Mouse (Mus musculus) ES-Bruce4 (cell line): ENCODE results near the gene Nod2. TPM values are rescaled to one million over a fixed set of nuclear protein-coding genes. Genes with fewer than 3 reads are reported as not detected.

Source experiments
- H3K27ac ChIP-seq: 2 replicates; pipeline ENCODE4 v1.5.1; 2012; ENCODE audit warnings: low read length, inconsistent platforms; ENCODE audit not compliant: insufficient read depth
- H3K27me3 ChIP-seq: 2 replicates; pipeline ENCODE4 v1.6.1; 2012; ENCODE audit warnings: mild to moderate bottlenecking, low read length, inconsistent platforms; ENCODE audit not compliant: control insufficient read depth, poor library complexity, insufficient read depth, severe bottlenecking
- H3K36me3 ChIP-seq: 2 replicates; pipeline ENCODE4 v1.6.1; 2012; ENCODE audit warnings: inconsistent platforms, mild to moderate bottlenecking, low read length, moderate library complexity; ENCODE audit not compliant: control insufficient read depth, poor library complexity, insufficient read depth, severe bottlenecking
- H3K4me1 ChIP-seq: one replicate; pipeline ENCODE4 v1.8.1; 2011; ENCODE audit warnings: low read length; ENCODE audit not compliant: control insufficient read depth, insufficient read depth
- H3K4me3 ChIP-seq: 2 replicates; pipeline ENCODE4 v1.5.1; 2011; ENCODE audit warnings: low read depth, mild to moderate bottlenecking, low read length
- H3K9ac ChIP-seq: 2 replicates; pipeline ENCODE4 v1.6.1; 2012; ENCODE audit warnings: low read depth, mild to moderate bottlenecking, inconsistent platforms; ENCODE audit not compliant: poor library complexity, severe bottlenecking
- H3K9me3 ChIP-seq: replicated peaks from 2 replicates; pipeline ENCODE4 v1.6.1; 2012; ENCODE audit warnings: mild to moderate bottlenecking, low read length, inconsistent platforms; ENCODE audit not compliant: control insufficient read depth, poor library complexity, insufficient read depth, severe bottlenecking
- CTCF ChIP-seq: IDR thresholded peaks from one replicate; pipeline ENCODE4 v1.8.1; 2011; ENCODE audit warnings: low read depth, low read length
- EP300 ChIP-seq: IDR thresholded peaks from 2 replicates; pipeline ENCODE4 v1.6.1; 2011; ENCODE audit warnings: low read depth, low read length; ENCODE audit not compliant: insufficient read depth
- POLR2A ChIP-seq: IDR thresholded peaks from one replicate; pipeline ENCODE4 v1.8.1; 2011; ENCODE audit warnings: low read length; ENCODE audit not compliant: insufficient read depth
- polyA plus RNA-seq: library from polyadenylated mRNA; stranded (reverse); fragments of >200 nt; gene quantifications from 2 replicates; pipeline ENCODE4 v1.2.4, GENCODE M21; 2011; ENCODE audit warnings: low read depth; ENCODE audit not compliant: missing spikeins, insufficient read depth, insufficient read length

Nod2 gene
- polyA plus RNA-seq, 1 experiment = 1.2 TPM

DNA sequence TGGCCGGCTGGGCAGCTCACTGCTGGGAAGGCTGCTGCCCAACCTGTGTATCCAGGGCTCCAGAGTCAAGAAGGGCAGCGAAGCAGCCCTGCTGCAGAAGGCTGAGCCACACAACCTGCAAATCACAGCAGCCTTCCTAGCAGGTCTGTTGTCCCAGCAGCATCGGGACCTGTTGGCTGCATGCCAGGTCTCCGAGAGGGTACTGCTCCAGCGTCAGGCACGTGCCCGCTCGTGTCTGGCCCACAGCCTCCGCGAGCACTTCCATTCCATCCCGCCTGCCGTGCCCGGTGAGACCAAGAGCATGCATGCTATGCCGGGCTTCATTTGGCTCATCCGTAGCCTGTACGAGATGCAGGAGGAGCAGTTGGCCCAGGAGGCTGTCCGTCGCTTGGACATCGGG is 17.8 kb downstream of the Nod2 start:
- no peak overlapping the region for H3K4me3 ChIP-seq
- TF ChIP-seq EP300 (no peak), POLR2A (no peak), CTCF (no peak)

DNA sequence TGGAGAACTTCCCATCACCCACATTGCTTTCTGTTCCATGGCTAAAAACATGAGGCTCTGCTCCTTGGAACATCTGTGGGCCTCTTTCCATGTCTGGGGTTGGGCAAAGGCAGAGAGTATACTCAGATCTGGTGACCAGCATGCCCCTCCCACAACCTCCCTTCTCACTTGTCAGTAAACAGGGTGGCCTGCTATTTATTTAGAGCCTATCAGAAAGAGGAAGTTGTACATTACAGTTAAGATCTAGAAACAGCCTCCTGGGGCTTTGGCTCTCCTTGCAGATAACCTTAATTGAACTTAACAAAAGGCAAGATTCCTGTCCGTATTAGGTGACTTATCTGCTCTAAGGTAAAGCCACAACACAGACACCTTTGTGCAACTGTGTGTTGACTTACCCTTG is 19.3 kb downstream of the Nod2 start:
- TF ChIP-seq CTCF = no peak
- TF ChIP-seq EP300 = no peak
- no peak overlapping the region for H3K27ac ChIP-seq
- no peaks in the 10 kb centered on the region for H3K27me3 ChIP-seq
- no peaks in the 10 kb centered on the region for H3K9me3 ChIP-seq
- no peaks in the 10 kb centered on the region for H3K36me3 ChIP-seq
- H3K4me3 ChIP-seq = no peak overlapping the region
- H3K4me1 ChIP-seq = no peaks in the 10 kb centered on the region
- H3K9ac ChIP-seq = no peak overlapping the region

More for the DNA sequence above, 17.8 kb downstream of the Nod2 start:
- no peaks in the 10 kb centered on the region for H3K4me1 ChIP-seq
- no peak overlapping the region for H3K27ac ChIP-seq
- H3K9me3 ChIP-seq = no peaks in the 10 kb centered on the region
- H3K36me3 ChIP-seq = no peaks in the 10 kb centered on the region
- no peak overlapping the region for H3K9ac ChIP-seq
- no peaks in the 10 kb centered on the region for H3K27me3 ChIP-seq

DNA sequence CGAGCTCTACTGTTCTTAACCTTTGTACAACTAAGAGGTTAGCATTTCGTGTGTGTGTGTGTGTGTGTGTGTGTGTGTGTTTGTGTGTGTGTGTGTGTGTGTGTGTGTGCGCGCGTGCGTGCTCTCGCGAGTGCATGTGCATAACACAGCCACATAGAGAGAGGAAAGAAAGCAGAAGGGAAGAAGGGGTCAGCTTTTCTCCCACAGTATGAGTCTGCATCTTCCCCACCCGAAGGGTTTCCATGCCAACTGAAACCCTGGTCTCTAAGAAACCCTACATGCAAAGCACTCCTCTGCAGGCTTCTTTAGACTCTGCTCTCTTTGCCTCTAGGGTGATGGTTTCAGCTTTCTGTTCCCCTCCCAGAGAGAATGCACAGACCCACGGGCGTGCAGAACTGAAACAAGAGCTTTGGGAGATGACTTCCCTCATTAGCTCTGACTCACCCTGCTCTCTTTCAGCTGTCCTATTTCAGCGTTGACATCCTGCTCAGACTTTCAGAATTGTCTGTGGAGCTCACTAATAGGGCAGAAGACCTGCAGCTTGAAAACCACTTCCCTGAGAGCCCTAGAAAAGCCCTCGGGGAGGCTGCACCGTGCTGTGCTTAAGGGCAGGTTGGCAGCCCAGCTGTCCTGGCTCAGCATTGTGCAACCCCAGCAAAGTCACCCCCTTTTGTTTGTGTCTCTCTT is 21.4 kb downstream of the Nod2 start:
- no peak overlapping the region for H3K27ac ChIP-seq
- H3K27me3 ChIP-seq = no peaks in the 10 kb centered on the region
- H3K4me3 ChIP-seq = no peak overlapping the region
- TF ChIP-seq EP300 (no peak), CTCF (no peak), POLR2A (no peak)
- H3K9ac ChIP-seq = no peak overlapping the region
- H3K9me3 ChIP-seq = no peaks in the 10 kb centered on the region
- H3K4me1 ChIP-seq = no peaks in the 10 kb centered on the region
- H3K36me3 ChIP-seq = no peaks in the 10 kb centered on the region

DNA sequence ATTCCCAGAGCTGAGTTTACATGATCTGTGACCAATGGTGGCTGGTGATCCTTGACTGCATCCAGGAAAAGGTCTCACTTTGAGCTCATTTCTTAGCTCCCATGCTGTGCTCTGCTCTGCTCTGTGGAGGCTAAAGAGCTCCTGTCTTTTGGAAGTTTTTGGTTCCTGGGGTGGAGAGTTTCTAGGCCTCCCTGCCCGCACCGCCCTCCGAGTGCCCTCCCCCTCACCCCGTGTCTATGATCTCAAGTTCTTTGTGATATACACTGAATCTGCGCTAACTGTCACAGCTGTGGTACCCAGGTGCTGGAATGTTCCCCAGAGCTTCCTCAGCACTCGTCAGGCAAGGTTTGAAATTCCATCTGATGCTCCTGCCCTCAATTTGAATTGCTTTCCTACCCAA is 23.7 kb downstream of the Nod2 start:
- Histone ChIP-seq H3K9me3 (no peaks in the 10 kb centered on the region), H3K4me3 (no peak overlapping the region), H3K36me3 (no peaks in the 10 kb centered on the region), H3K27ac (no peak overlapping the region), H3K27me3 (no peaks in the 10 kb centered on the region), H3K4me1 (no peaks in the 10 kb centered on the region), H3K9ac (no peak overlapping the region)
- TF ChIP-seq POLR2A (no peak), CTCF (no peak), EP300 (no peak)

DNA sequence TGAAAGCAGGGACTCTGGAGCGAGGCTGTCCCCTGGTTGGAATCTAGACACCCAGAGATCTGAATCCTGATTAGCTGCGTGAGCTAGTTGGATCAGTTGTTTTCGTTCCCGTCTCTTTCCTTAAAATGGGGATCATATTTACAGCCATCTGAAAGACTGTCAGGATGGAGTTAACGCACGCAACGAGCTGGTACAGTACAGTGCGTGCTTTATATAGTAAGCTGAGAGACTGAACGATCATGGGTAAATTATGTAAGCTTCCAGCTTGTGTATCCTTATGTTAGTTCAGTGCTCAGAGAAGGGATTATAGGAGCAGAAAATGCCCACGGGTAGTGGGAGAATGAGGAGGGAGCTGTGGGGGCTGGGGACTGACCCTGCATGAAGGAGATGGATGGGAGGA is 24.5 kb downstream of the Nod2 start:
- no peaks in the 10 kb centered on the region for H3K36me3 ChIP-seq
- TF ChIP-seq CTCF (no peak), POLR2A (no peak), EP300 (no peak)
- H3K9me3 ChIP-seq = no peaks in the 10 kb centered on the region

DNA sequence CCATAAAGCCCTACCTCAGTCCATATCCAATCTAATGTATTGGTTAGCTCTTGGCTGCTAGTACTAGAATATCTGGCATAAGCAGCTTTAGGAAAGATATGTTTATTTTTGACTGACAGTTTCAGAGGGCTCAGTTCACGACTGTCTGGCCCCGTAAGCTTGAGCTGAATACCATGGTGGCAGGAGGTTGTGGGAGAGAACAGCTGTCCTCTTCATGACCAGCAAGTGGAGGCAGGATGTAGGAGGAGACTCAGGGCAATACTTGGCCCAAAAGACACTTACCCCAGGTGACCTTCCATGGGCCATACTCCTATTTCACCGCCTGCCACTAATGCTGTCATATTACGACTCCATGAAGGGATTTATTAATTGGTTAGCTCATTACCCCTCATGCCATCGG is 26.7 kb downstream of the Nod2 start:
- Histone ChIP-seq H3K4me1 (no peaks in the 10 kb centered on the region), H3K9me3 (no peaks in the 10 kb centered on the region), H3K27ac (no peak overlapping the region), H3K27me3 (no peaks in the 10 kb centered on the region), H3K36me3 (no peaks in the 10 kb centered on the region), H3K4me3 (no peak overlapping the region), H3K9ac (no peak overlapping the region)
- no peak for TF ChIP-seq CTCF
- TF ChIP-seq POLR2A = no peak

More for the DNA sequence above, 24.5 kb downstream of the Nod2 start:
- Histone ChIP-seq H3K27ac (no peak overlapping the region), H3K27me3 (no peaks in the 10 kb centered on the region), H3K4me3 (no peak overlapping the region), H3K9ac (no peak overlapping the region), H3K4me1 (no peaks in the 10 kb centered on the region)
